Comparison of ENCODE assay signal across 12 mouse cellular contexts in the genomic region with DNA sequence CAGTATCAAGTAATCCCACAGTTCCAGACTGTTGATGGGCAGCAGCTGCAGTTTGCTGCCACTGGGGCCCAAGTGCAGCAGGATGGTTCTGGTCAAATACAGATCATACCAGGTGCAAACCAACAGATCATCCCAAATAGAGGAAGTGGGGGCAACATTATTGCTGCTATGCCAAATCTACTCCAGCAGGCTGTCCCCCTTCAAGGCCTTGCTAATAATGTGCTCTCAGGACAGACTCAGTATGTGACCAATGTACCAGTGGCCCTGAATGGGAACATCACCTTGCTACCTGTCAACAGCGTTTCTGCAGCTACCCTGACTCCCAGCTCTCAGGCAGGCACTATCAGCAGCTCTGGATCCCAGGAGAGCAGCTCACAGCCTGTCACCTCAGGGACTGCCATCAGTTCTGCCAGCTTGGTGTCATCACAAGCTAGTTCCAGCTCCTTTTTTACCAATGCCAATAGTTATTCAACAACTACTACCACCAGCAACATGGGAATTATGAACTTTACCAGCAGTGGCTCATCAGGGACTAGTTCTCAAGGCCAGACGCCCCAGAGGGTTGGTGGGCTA. TPM values are rescaled to one million over a fixed set of nuclear protein-coding genes. Genes with fewer than 3 reads are reported as not detected.
DNase-seq lines count a peak whose midpoint lies in the region; ATAC-seq lines count a peak whose summit lies in the region.
"Had no signal": no experiment of that assay in that cellular context is flagged by ENCODE, and none has a peak within 500 bp of the region (broad histone marks: within the 10 kb centered on the region; RNA-seq: fewer than 3 reads in every experiment).

No protein-coding gene starts in this region.

- WGBS in heart, embryonic 13.5 days: 49% methylated on average over 2 of the region's 2 CpGs
- 92% methylated on average over 2 of the region's 2 CpGs for WGBS in midbrain, embryonic 10.5 days
- WGBS in midbrain, embryonic 11.5 days: 85% methylated on average over 2 of the region's 2 CpGs
- WGBS in embryonic facial prominence, embryonic 12.5 days: 81% methylated on average over 2 of the region's 2 CpGs
- WGBS in midbrain, embryonic 14.5 days: 89% methylated on average over 2 of the region's 2 CpGs

- DNase-seq in heart, adult 8-10 months (ENCODE audit: low spot score): no peak
- DNase-seq in midbrain, embryonic 10.5 days (ENCODE audit: low spot score): no peak
- DNase-seq in midbrain, embryonic 11.5 days (ENCODE audit: low spot score, missing footprints): no peak
- DNase-seq in midbrain, embryonic 14.5 days: no peak
- no peak for DNase-seq in gastrocnemius, postnatal 4 days (ENCODE audit: low spot score in 2 of 2)
- DNase-seq: embryo, embryonic 11 days; kidney, adult 11 months; right cerebral cortex, postnatal 25 days had no signal

- no peak for ATAC-seq in heart, embryonic 13.5 days (ENCODE audit: extremely low read depth, insufficient number of reproducible peaks, low FRiP score, low TSS enrichment)
- ATAC-seq in midbrain, embryonic 11.5 days (ENCODE audit: low FRiP score): no peak
- no peak for ATAC-seq in embryonic facial prominence, embryonic 12.5 days (ENCODE audit: insufficient number of reproducible peaks, insufficient read depth, low FRiP score, low TSS enrichment)
- no peak for ATAC-seq in midbrain, embryonic 14.5 days (ENCODE audit: low FRiP score, low TSS enrichment)
- ATAC-seq in activated CD4-positive, CD25-positive, alpha-beta regulatory T cell, adult 4 months: no peak

- no peaks in the 10 kb centered on the region for H3K27me3 ChIP-seq in heart, embryonic 13.5 days (replicated peaks)
- H3K27me3 ChIP-seq in midbrain, embryonic 10.5 days (ENCODE audit: low read depth, poor library complexity, severe bottlenecking): no peaks in the 10 kb centered on the region
- H3K27me3 ChIP-seq in midbrain, embryonic 11.5 days (ENCODE audit: control insufficient read depth, insufficient read depth, low read length): no peaks in the 10 kb centered on the region
- no peaks in the 10 kb centered on the region for H3K27me3 ChIP-seq in embryonic facial prominence, embryonic 12.5 days
- no peaks in the 10 kb centered on the region for H3K27me3 ChIP-seq in midbrain, embryonic 14.5 days (ENCODE audit: control insufficient read depth, insufficient read depth, low read length)

- H3K4me3 ChIP-seq in heart, embryonic 13.5 days: no peak overlapping the region
- peak overlapping the region; percentile 18; the same call in 1 of the 2 replicates for H3K4me3 ChIP-seq in midbrain, embryonic 10.5 days
- no peak overlapping the region for H3K4me3 ChIP-seq in midbrain, embryonic 11.5 days (ENCODE audit: low read depth, low read length)
- H3K4me3 ChIP-seq in embryonic facial prominence, embryonic 12.5 days: no peak overlapping the region
- H3K4me3 ChIP-seq in midbrain, embryonic 14.5 days (replicated peaks; ENCODE audit: low read depth, low read length): no peak overlapping the region

- H3K27ac ChIP-seq in heart, embryonic 13.5 days (replicated peaks): no peak overlapping the region
- H3K27ac ChIP-seq in midbrain, embryonic 10.5 days (replicated peaks): no peak overlapping the region
- no peak overlapping the region for H3K27ac ChIP-seq in midbrain, embryonic 11.5 days (ENCODE audit: low read depth, low read length)
- H3K27ac ChIP-seq in embryonic facial prominence, embryonic 12.5 days: no peak overlapping the region
- no peak overlapping the region for H3K27ac ChIP-seq in midbrain, embryonic 14.5 days (replicated peaks; ENCODE audit: low read depth, low read length)

- peaks cover 58% of the 10 kb centered on the region for H3K4me1 ChIP-seq in heart, embryonic 13.5 days
- H3K4me1 ChIP-seq in midbrain, embryonic 10.5 days: peaks cover 53% of the 10 kb centered on the region
- H3K4me1 ChIP-seq in midbrain, embryonic 11.5 days (ENCODE audit: control insufficient read depth, insufficient read depth, low read length): peaks cover 27% of the 10 kb centered on the region
- peaks cover 32% of the 10 kb centered on the region for H3K4me1 ChIP-seq in embryonic facial prominence, embryonic 12.5 days
- H3K4me1 ChIP-seq in midbrain, embryonic 14.5 days (ENCODE audit: control insufficient read depth, insufficient read depth, low read length): peaks cover 32% of the 10 kb centered on the region

- no peak overlapping the region; the same call in 1 of the 2 replicates for H3K4me2 ChIP-seq in heart, embryonic 13.5 days
- no peak overlapping the region for H3K4me2 ChIP-seq in midbrain, embryonic 11.5 days
- peak overlapping the region; percentile 21; the same call in 1 of the 2 replicates for H3K4me2 ChIP-seq in embryonic facial prominence, embryonic 12.5 days (replicated peaks)
- 0 out of 2 replicates have a peak overlapping the region, but pooled peaks have one; percentile 12 for H3K4me2 ChIP-seq in midbrain, embryonic 14.5 days (ENCODE audit: low read length)

- H3K9me3 ChIP-seq in heart, embryonic 13.5 days: no peaks in the 10 kb centered on the region
- H3K9me3 ChIP-seq in midbrain, embryonic 10.5 days (replicated peaks): no peaks in the 10 kb centered on the region; the same call in 1 of the 2 replicates
- no peaks in the 10 kb centered on the region for H3K9me3 ChIP-seq in midbrain, embryonic 11.5 days (ENCODE audit: control insufficient read depth, low read length)
- no peaks in the 10 kb centered on the region for H3K9me3 ChIP-seq in embryonic facial prominence, embryonic 12.5 days
- H3K9me3 ChIP-seq in midbrain, embryonic 14.5 days (ENCODE audit: control insufficient read depth, low read length): peaks cover 3% of the 10 kb centered on the region; the same call in 1 of the 2 replicates

- peak overlapping the region; percentile 42; the same call in 1 of the 2 replicates for H3K9ac ChIP-seq in heart, embryonic 13.5 days
- H3K9ac ChIP-seq in midbrain, embryonic 11.5 days (ENCODE audit: low read length): no peak overlapping the region; the same call in 1 of the 2 replicates
- no peak overlapping the region for H3K9ac ChIP-seq in embryonic facial prominence, embryonic 12.5 days
- H3K9ac ChIP-seq in midbrain, embryonic 14.5 days (replicated peaks; ENCODE audit: low read length): peak overlapping the region; percentile 12; the same call in 1 of the 2 replicates

- peaks cover 61% of the 10 kb centered on the region for H3K36me3 ChIP-seq in heart, embryonic 13.5 days
- peaks cover 62% of the 10 kb centered on the region for H3K36me3 ChIP-seq in midbrain, embryonic 10.5 days
- H3K36me3 ChIP-seq in midbrain, embryonic 11.5 days (ENCODE audit: control insufficient read depth, insufficient read depth, low read length): peaks cover 43% of the 10 kb centered on the region
- peaks cover 57% of the 10 kb centered on the region for H3K36me3 ChIP-seq in embryonic facial prominence, embryonic 12.5 days
- H3K36me3 ChIP-seq in midbrain, embryonic 14.5 days (ENCODE audit: control insufficient read depth, insufficient read depth, low read length): peaks cover 51% of the 10 kb centered on the region

RNA-seq across cellular contexts. Expression of gene Sp1, which starts 2.7 kb away (rescaled TPM):
- 4.3 and 4.6 TPM in 2 replicates for polyA plus RNA-seq in heart, embryonic 13.5 days (2015; fragmentation: Nextera tagmentation; extraction: Ambion mirVana)
- total RNA-seq in heart, adult 8-10 months (2022): 10 to 100 TPM; 31.8 to 43.8 (median 38.7) TPM
- polyA plus RNA-seq in midbrain, embryonic 10.5 days (2016; fragmentation: Nextera tagmentation; extraction: Ambion mirVana): 7.9 and 8.9 TPM in 2 replicates
- 11.2 and 11.7 TPM in 2 replicates for polyA plus RNA-seq in midbrain, embryonic 11.5 days (2014; fragmentation: Nextera tagmentation; extraction: Ambion mirVana)
- 12.0 TPM in 2 replicates for polyA plus RNA-seq in embryonic facial prominence, embryonic 12.5 days (2016; fragmentation: Nextera tagmentation; extraction: Ambion mirVana)
- 6.0 and 7.4 TPM in 2 replicates for polyA plus RNA-seq in midbrain, embryonic 14.5 days (2014; fragmentation: Nextera tagmentation; extraction: Ambion mirVana)
- polyA plus RNA-seq in activated CD4-positive, CD25-positive, alpha-beta regulatory T cell, adult 4 months (2017; shearing (Covaris generic)): 10 to 100 TPM; 20.6 to 21.6 TPM
- total RNA-seq in gastrocnemius, postnatal 4 days (2021): 10 to 100 TPM; 54.9 to 69.9 TPM

RNA-seq across cellular contexts. Expression of gene Amhr2, which starts 36.5 kb away (rescaled TPM):
- 0.82 and 1.4 TPM in 2 replicates for polyA plus RNA-seq in heart, embryonic 13.5 days (2015; fragmentation: Nextera tagmentation; extraction: Ambion mirVana)
- under 1 TPM; 0.19 to 1.00 (median 0.63) TPM for total RNA-seq in heart, adult 8-10 months (2022)
- 0.10 and 0.50 TPM in 2 replicates for polyA plus RNA-seq in midbrain, embryonic 10.5 days (2016; fragmentation: Nextera tagmentation; extraction: Ambion mirVana)
- polyA plus RNA-seq in midbrain, embryonic 11.5 days (2014; fragmentation: Nextera tagmentation; extraction: Ambion mirVana): 0.37 TPM in 1 of 2 replicates, not detected in the other
- polyA plus RNA-seq in embryonic facial prominence, embryonic 12.5 days (2016; fragmentation: Nextera tagmentation; extraction: Ambion mirVana): 0.13 and 0.60 TPM in 2 replicates
- polyA plus RNA-seq in midbrain, embryonic 14.5 days (2014; fragmentation: Nextera tagmentation; extraction: Ambion mirVana): 0.18 and 0.39 TPM in 2 replicates
- polyA plus RNA-seq in activated CD4-positive, CD25-positive, alpha-beta regulatory T cell, adult 4 months (2017; shearing (Covaris generic)): not detected
- 1 to 10 TPM; 3.6 to 3.9 TPM for total RNA-seq in gastrocnemius, postnatal 4 days (2021)
- total RNA-seq: megakaryocyte progenitor cell, adult 5-6 weeks had no signal

RNA-seq across cellular contexts. Expression of gene Sp7, which starts 41.7 kb away (rescaled TPM):
- polyA plus RNA-seq in heart, embryonic 13.5 days (2015; fragmentation: Nextera tagmentation; extraction: Ambion mirVana): 0.16 and 0.19 TPM in 2 replicates
- not detected for total RNA-seq in heart, adult 8-10 months (2022)
- 0.59 and 0.66 TPM in 2 replicates for polyA plus RNA-seq in midbrain, embryonic 10.5 days (2016; fragmentation: Nextera tagmentation; extraction: Ambion mirVana)
- 0.51 and 0.90 TPM in 2 replicates for polyA plus RNA-seq in midbrain, embryonic 11.5 days (2014; fragmentation: Nextera tagmentation; extraction: Ambion mirVana)
- 8.5 and 9.4 TPM in 2 replicates for polyA plus RNA-seq in embryonic facial prominence, embryonic 12.5 days (2016; fragmentation: Nextera tagmentation; extraction: Ambion mirVana)
- 0.21 TPM in 1 of 2 replicates, not detected in the other for polyA plus RNA-seq in midbrain, embryonic 14.5 days (2014; fragmentation: Nextera tagmentation; extraction: Ambion mirVana)
- polyA plus RNA-seq in activated CD4-positive, CD25-positive, alpha-beta regulatory T cell, adult 4 months (2017; shearing (Covaris generic)): not detected
- total RNA-seq in gastrocnemius, postnatal 4 days (2021): under 1 TPM; 0.18 to 0.22 TPM
- total RNA-seq: megakaryocyte progenitor cell, adult 5-6 weeks had no signal

RNA-seq across cellular contexts. Expression of gene Prr13, which starts 50.2 kb away (rescaled TPM):
- 93.9 and 102 TPM in 2 replicates for polyA plus RNA-seq in heart, embryonic 13.5 days (2015; fragmentation: Nextera tagmentation; extraction: Ambion mirVana)
- total RNA-seq in heart, adult 8-10 months (2022): 10 to 100 TPM; 18.7 to 25.3 (median 22.0) TPM
- polyA plus RNA-seq in midbrain, embryonic 10.5 days (2016; fragmentation: Nextera tagmentation; extraction: Ambion mirVana): 75.7 and 82.3 TPM in 2 replicates
- polyA plus RNA-seq in midbrain, embryonic 11.5 days (2014; fragmentation: Nextera tagmentation; extraction: Ambion mirVana): 92.7 and 110 TPM in 2 replicates
- polyA plus RNA-seq in embryonic facial prominence, embryonic 12.5 days (2016; fragmentation: Nextera tagmentation; extraction: Ambion mirVana): 59.0 and 59.8 TPM in 2 replicates
- polyA plus RNA-seq in midbrain, embryonic 14.5 days (2014; fragmentation: Nextera tagmentation; extraction: Ambion mirVana): 127 and 133 TPM in 2 replicates
- polyA plus RNA-seq in activated CD4-positive, CD25-positive, alpha-beta regulatory T cell, adult 4 months (2017; shearing (Covaris generic)): 1,000 to 10,000 TPM; 1,157 to 1,321 TPM
- total RNA-seq in gastrocnemius, postnatal 4 days (2021): 10 to 100 TPM; 15.2 to 18.7 TPM

RNA-seq across cellular contexts. Expression of gene Aaas, which starts 58.1 kb away (rescaled TPM):
- 54.0 and 58.1 TPM in 2 replicates for polyA plus RNA-seq in heart, embryonic 13.5 days (2015; fragmentation: Nextera tagmentation; extraction: Ambion mirVana)
- 10 to 100 TPM in 3 of 4 experiments, 1 to 10 TPM in 1; 9.8 to 15.0 (median 12.5) TPM for total RNA-seq in heart, adult 8-10 months (2022)
- 115 and 128 TPM in 2 replicates for polyA plus RNA-seq in midbrain, embryonic 10.5 days (2016; fragmentation: Nextera tagmentation; extraction: Ambion mirVana)
- polyA plus RNA-seq in midbrain, embryonic 11.5 days (2014; fragmentation: Nextera tagmentation; extraction: Ambion mirVana): 76.5 and 82.5 TPM in 2 replicates
- polyA plus RNA-seq in embryonic facial prominence, embryonic 12.5 days (2016; fragmentation: Nextera tagmentation; extraction: Ambion mirVana): 78.4 and 89.3 TPM in 2 replicates
- 27.6 and 30.6 TPM in 2 replicates for polyA plus RNA-seq in midbrain, embryonic 14.5 days (2014; fragmentation: Nextera tagmentation; extraction: Ambion mirVana)
- 10 to 100 TPM; 45.7 to 48.7 TPM for polyA plus RNA-seq in activated CD4-positive, CD25-positive, alpha-beta regulatory T cell, adult 4 months (2017; shearing (Covaris generic))
- total RNA-seq in gastrocnemius, postnatal 4 days (2021): 10 to 100 TPM; 14.0 to 14.3 TPM

Comparison
In these comparisons a context has a peak if more than half of its experiments do, and no peak if none do; other contexts are left out.
1. H3K4me2 ChIP-seq: peak in embryonic facial prominence, embryonic 12.5 days (single experiment) and midbrain, embryonic 14.5 days (single experiment); none in heart, embryonic 13.5 days (single experiment) and midbrain, embryonic 11.5 days (single experiment).
2. H3K9ac ChIP-seq: peak in heart, embryonic 13.5 days (single experiment) and midbrain, embryonic 14.5 days (single experiment); none in midbrain, embryonic 11.5 days (single experiment) and embryonic facial prominence, embryonic 12.5 days (single experiment).